Mouse (Mus musculus) gastrocnemius, adult 8-10 months (tissue): ENCODE measurements around the gene Noxa1. TPM values are rescaled to one million over a fixed set of nuclear protein-coding genes. Genes with fewer than 3 reads are reported as not detected.

Source experiments
- DNase-seq, 2 experiments: peaks; one replicate each; pipeline ENCODE4 v3.0.0; 2022; ENCODE audit warnings: low spot score in 2 of 2
- microRNA-seq: library from miRNA; unstranded; fragments of <30 nt; microRNA quantifications from one replicate; pipeline ENCODE4 v1.2.0, GENCODE M21; 2022
- total RNA-seq, 4 experiments: library from RNA; stranded (reverse); gene quantifications; 2 replicates each; pipeline ENCODE4 v1.2.4; 2022

The Noxa1 gene
- total RNA-seq, 4 experiments from 2014 or later: not detected

- DNase-seq: no peak
These were observed 54.9 kb downstream of the Noxa1 start for GRCm38 (mm10) chr2:25040089-25040488.

Small RNA genes lying within 50 kb of the gene (microRNA-seq; reads per million reads assigned to microRNA genes)
- gene Gm24328 (not detected), gene Mir7664 (not detected)

Other genes starting within 250 kb of the Noxa1 start
- gene Ehmt1, start 175.5 kb downstream of the Noxa1 start, total RNA-seq: 10 to 100 TPM; 17.6 to 24.3 (median 22.1) TPM
- 1 to 10 TPM; 1.2 to 3.3 (median 2.2) TPM for gene Arrdc1, start 159.9 kb downstream of the Noxa1 start, total RNA-seq
- gene Zmynd19, start 145.4 kb downstream of the Noxa1 start, total RNA-seq: 10 to 100 TPM; 19.9 to 24.0 (median 23.1) TPM
- 1 to 10 TPM; 3.8 to 4.3 (median 4.2) TPM for gene Dph7, start 132.7 kb downstream of the Noxa1 start, total RNA-seq
- gene Mrpl41, start 120.1 kb downstream of the Noxa1 start, total RNA-seq: 10 to 100 TPM; 33.0 to 39.9 (median 34.9) TPM
- 10 to 100 TPM; 32.8 to 48.4 (median 40.4) TPM for gene Pnpla7, start 119.1 kb downstream of the Noxa1 start, total RNA-seq
- gene Nsmf, start 40.8 kb downstream of the Noxa1 start, total RNA-seq: 1 to 10 TPM; 5.6 to 8.4 (median 7.2) TPM
- not detected for gene Entpd8, start 14.8 kb downstream of the Noxa1 start, total RNA-seq
- gene Nrarp, start 85.6 kb upstream of the Noxa1 start, total RNA-seq: 1 to 10 TPM; 3.0 to 7.1 (median 5.9) TPM
- gene Tor4a, start 101.7 kb upstream of the Noxa1 start, total RNA-seq: under 1 TPM; 0.48 to 0.92 (median 0.76) TPM
- 10 to 100 TPM; 20.8 to 28.3 (median 22.6) TPM for gene Nelfb, start 116.3 kb upstream of the Noxa1 start, total RNA-seq
- not detected for gene Stpg3, start 119.5 kb upstream of the Noxa1 start, total RNA-seq
- gene Fam166a, start 123.6 kb upstream of the Noxa1 start, total RNA-seq: not detected
- gene Tubb4b, start 129.6 kb upstream of the Noxa1 start, total RNA-seq: 100 to 1,000 TPM; 228 to 239 (median 232) TPM
- not detected for gene Slc34a3, start 139.2 kb upstream of the Noxa1 start, total RNA-seq
- gene Rnf224, start 141.6 kb upstream of the Noxa1 start, total RNA-seq: not detected
- gene Rnf208, start 147.1 kb upstream of the Noxa1 start, total RNA-seq: under 1 TPM; 0.36 to 0.87 (median 0.69) TPM
- gene Cysrt1, start 147.3 kb upstream of the Noxa1 start, total RNA-seq: not detected
- 1 to 10 TPM in 2 of 4 experiments, under 1 TPM in 2; 0.54 to 1.8 (median 1.2) TPM for gene AL732309.1, start 151.7 kb upstream of the Noxa1 start, total RNA-seq
- gene Tmem203, start 160.3 kb upstream of the Noxa1 start, total RNA-seq: 10 to 100 TPM; 11.7 to 14.1 (median 13.1) TPM
- gene Tprn, start 167.5 kb upstream of the Noxa1 start, total RNA-seq: 1 to 10 TPM; 2.0 to 5.3 (median 2.6) TPM
- 10 to 100 TPM; 29.0 to 36.4 (median 31.2) TPM for gene Ssna1, start 177.3 kb upstream of the Noxa1 start, total RNA-seq
- 10 to 100 TPM; 30.4 to 33.4 (median 31.3) TPM for gene Anapc2, start 177.3 kb upstream of the Noxa1 start, total RNA-seq
- gene Tmem210, start 193.0 kb upstream of the Noxa1 start, total RNA-seq: not detected
- not detected for gene Lrrc26, start 194.8 kb upstream of the Noxa1 start, total RNA-seq
- gene Grin1, start 224.0 kb upstream of the Noxa1 start, total RNA-seq: not detected
- 10 to 100 TPM; 13.9 to 15.0 (median 14.4) TPM for gene Man1b1, start 237.2 kb upstream of the Noxa1 start, total RNA-seq